Mouse (Mus musculus) T-helper 17 cell (primary cell): ENCODE measurements at regions not wholly inside any gene's neighbourhood (a gene's known extent, or its start where the extent isn't known, plus 50 kb on each side); places are given as distances from the start of the nearest gene placed in this dataset.

Source experiments
- in situ Hi-C, 2 experiments: fragments of 300-600 bp; cut with MboI, MseI; formaldehyde crosslinking; loops; 1 replicate in 1 of 2; 2 replicates in 1 of 2; pipeline ENCODE4 v1.15.1; 2025; ENCODE audit warnings: high pct_unique_total_duplicates in 2 of 2

DNA sequence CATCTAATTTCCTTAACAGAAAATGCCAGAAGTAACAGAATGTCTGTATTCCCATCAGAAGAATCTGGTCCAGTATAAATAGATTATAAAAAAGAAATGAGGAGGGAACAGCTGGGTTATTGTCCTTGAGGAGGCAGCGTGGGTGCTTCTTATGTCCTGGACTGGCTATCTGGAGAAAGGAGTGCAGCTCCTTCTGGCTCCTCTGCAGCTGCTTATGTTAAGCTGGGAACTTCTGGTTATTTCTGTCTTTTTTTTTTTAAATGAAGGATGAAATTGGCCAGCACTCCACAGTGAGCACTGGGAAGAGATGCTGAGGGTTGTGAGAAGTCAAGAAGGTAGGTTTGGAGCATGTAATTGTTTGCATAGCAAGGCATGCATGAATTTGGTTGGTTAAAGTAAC is 441.5 kb downstream of the Ebf1 start:
- in situ Hi-C loops: no loop called here

DNA sequence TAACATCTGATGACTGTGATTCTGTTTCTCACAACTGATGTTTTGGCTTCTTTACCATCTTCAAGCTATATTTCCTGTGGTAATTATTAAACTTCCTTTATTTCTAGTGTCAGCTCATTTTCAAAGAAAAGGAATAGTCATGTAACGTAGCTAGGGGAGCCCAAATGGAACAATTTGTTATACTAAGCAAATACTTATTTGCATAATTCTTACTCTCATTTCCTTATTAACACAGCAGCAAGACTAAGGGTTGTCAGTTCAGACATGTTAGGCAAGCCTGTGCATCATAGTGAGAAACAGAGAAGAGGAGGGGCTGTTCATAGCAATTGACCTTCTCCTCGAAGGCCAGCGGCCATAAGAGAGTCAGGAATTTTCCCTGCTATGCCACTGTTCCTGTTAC is 449.5 kb downstream of the Ebf1 start:
- in situ Hi-C loops: no loop called here

GRCm38 (mm10) chr11:45070280-45070679 is 453.2 kb downstream of the Ebf1 start:
- in situ Hi-C loops: no loop called here

GRCm38 (mm10) chr11:45071195-45071594 is 454.1 kb downstream of the Ebf1 start:
- in situ Hi-C loops: no loop called here

- in situ Hi-C loops: no loop called here
Observed at GRCm38 (mm10) chr11:45084506-45085037, 467.5 kb downstream of the Ebf1 start.

- in situ Hi-C loops: no loop called here
Observed at GRCm38 (mm10) chr11:45085145-45085544, 468.0 kb downstream of the Ebf1 start.

DNA sequence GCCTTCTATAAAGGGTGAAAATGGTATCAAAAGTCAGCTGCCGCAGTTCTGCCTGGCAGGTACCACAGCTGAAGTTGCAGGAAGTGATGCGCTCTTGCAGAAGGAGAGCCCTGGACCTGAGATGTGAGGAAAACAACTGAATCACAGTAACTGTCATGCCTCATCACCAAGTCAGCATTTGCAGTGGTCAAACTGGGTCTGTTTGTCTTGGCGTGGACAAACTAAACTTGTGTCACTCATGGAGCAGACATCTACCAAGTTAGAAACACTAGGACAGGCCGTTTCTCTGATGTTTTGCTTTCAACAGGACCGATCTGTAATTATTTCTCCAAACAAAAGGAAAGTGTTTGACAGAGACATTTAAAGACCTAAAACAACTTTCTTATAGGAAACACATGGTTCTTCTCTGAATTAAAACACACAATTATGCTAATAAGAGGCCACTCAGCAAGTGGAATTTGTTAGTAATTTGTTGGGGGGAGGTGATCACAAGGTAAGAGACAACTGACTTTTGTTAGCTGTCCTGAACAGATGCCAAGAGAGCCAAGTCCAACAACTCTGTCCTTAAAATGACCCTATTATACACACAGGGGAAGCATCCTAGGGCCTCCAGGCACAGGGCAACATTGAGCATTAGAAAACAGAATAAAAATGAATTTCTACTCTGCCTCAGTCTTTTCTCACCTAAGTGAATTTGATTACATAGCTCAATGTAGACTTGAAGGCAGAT is 470.2 kb downstream of the Ebf1 start:
- in situ Hi-C loops: no loop called here

- in situ Hi-C loops: no loop called here
Observed at GRCm38 (mm10) chr11:45088286-45088685, 471.2 kb downstream of the Ebf1 start.

GRCm38 (mm10) chr11:45089561-45089960 is 472.4 kb downstream of the Ebf1 start:
- in situ Hi-C loops: no loop called here

GRCm38 (mm10) chr11:45103498-45104336 is 486.6 kb downstream of the Ebf1 start:
- in situ Hi-C loops: no loop called here

DNA sequence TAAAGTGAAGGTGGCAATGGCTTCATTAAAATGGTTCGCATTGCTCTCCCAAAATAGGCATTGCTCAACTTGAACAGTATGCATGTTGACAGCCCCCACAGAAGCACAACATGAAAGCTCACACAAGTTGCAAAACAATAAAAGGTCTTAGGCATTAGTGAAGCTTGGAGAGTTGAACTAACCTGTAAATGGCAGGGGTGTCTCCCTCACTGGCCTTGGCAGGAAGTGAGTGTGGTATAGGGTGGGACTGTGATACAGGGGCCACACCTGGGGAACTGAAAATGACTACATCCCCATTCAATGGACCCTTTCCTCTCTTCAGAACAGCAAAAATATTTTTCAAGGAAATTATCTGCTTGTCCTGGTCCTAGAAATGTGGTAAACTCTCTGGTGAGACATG is 499.6 kb downstream of the Ebf1 start:
- in situ Hi-C loops: no loop called here

DNA sequence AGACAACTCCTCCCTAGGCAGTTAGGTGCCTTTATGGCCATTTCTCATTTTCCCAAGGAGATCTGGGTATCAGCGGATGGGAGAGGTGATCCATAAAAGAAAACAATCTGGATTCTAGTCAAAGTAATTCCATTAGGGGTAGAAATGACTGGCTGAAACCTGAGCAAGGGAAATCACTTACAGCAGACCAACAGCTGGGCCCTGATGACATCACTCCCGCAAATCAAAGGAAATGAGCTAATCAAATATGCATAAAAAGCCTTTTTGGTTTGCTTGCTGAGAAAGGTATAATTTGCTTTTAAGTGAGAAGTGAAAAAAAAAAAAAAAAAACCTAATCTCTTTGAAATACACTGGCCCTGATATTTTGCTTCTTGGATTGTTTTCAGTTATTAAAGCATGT is 506.2 kb downstream of the Ebf1 start:
- in situ Hi-C loops: no loop called here

GRCm38 (mm10) chr11:45136781-45137180 is 519.7 kb downstream of the Ebf1 start:
- in situ Hi-C loops: no loop called here

- in situ Hi-C loops: no loop called here
Observed at GRCm38 (mm10) chr11:45138351-45138975, 521.3 kb downstream of the Ebf1 start.

DNA sequence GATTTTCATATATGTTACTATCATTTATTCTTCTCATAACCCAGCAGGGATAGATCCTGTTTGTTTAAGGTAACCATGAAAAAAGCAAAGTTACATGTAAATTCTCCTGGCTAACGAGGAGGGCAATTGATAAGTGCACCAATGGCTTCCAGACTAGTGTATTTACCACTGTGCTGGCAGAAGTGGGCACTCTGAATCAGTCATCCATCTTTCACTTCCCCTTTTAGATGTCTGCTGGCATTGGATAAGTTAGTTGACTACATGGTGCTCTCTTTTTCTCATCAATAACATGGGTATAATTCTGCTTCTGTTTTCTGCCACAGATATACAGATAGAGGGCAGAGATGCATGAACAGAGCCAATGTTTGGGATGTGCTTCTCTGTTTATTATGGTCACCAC is 523.4 kb downstream of the Ebf1 start:
- in situ Hi-C loops: no loop called here

DNA sequence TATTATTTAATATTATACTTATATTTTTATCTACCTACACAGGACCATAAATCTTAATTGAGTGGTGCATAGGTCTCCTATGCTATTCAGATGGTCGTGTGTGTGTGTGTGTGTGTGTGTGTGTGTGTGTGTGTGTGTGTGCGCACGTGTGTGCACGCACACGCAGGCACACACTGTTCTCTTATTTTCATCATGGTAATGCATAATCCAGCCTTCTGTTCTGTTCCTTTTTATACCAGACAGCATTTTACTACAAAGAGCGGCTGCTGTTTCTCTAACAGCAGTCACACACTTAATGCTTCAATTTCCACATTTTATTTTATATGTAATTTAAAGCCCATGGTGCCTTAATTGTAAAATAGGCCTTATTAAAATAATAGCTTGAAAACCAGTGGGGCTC is 537.0 kb downstream of the Ebf1 start:
- in situ Hi-C loops: no loop called here

DNA sequence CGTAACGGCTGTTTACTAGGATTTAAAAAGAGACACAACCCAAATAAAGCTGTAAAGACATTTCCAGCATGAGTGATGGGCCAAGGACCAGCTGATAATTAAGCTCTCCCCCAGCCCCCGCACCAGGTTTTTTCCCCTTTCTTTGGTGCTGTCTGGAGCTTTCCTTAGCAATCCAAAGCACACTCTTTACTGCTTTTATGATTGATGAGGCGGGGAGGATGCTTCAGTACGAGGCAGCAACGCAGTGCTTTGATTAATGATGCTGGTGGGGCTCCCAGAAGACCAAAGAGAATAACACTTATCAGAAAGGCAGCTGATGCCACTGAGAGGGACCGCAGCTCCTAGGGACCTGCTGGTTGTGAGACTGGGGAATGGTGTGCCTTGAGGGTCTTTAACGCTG is 537.4 kb downstream of the Ebf1 start:
- in situ Hi-C loops: no loop called here

DNA sequence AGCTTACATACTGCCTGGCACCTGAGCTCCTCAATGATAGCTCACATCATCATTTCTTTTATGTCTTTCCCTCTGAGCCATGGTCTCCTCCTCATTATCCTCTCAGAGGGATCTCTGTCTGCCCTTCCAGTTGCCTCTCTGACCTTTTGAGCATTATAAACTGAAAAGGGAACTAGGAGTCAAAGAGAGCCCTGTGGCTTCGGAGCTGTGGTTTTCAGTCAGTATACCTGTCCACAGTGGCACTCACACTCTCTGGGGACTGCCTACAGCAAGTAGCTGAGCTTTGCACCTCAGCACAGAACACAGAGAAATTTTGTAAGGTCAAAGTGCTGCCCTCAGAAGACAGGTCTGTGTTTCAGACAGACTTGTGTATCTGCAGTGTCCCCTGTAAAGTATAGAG is 538.7 kb downstream of the Ebf1 start:
- in situ Hi-C loops: no loop called here

DNA sequence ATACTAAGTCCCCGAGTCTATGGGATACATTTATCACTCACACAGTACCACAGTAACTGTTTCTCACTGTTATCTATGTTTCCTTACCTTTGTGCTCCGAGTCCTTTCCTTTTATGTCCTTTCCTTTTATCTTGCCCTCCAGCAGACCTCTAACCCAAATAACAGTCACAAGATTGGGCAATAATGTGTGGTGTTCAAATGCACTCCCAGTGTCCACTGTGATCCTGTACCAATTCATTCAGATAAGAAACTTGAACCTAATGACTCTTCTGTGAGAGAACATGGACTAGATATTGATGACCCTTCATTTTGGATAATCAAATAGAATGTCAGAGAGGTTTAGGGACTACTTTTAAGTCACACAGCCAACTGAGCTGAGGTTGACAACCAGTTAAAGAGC is 541.2 kb downstream of the Ebf1 start:
- in situ Hi-C loops: no loop called here

GRCm38 (mm10) chr11:45160871-45161270 is 543.8 kb downstream of the Ebf1 start:
- in situ Hi-C loops: no loop called here

DNA sequence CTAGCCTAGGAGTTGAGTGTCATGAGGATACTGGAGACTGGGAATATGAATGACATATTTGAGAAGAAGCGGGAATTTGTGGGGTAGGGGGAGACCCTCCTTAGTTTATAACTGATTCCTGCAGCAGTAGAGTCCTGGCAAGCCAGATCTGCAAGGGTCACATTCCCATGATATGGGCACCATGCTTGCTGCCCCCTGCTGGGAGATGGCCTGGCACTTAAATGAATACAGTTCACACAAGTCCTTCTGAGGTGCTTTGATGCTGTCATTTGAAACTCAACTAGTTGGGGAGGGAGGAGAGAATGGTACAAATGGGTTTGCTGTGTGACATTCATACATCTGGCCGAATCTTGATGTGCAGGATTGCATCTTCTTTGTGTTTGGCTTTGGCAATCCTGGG is 556.4 kb downstream of the Ebf1 start:
- in situ Hi-C loops: no loop called here

DNA sequence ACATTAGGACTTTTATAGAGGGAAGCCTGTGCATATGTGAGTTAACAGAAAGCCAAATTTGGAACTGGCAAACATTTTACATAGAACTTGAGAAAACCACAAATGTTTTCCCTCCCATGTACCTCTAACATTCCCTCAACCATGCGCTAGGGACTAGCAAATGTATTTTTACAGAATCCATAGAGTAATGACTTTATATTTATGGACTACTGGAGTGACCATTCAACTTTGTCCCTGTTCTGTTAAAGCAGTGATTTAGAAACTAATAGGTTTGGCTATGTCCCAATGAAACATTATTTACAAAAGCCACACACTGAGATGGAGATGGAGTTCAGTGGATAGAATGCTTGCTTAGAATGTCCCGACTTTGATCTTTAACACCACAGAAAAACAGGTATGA is 557.0 kb downstream of the Ebf1 start:
- in situ Hi-C loops: no loop called here
